Mouse (Mus musculus) liver, adult 2 months (tissue): Measurements from ENCODE around the gene 4933428G20Rik.

Experiments
- CTCF ChIP-seq: fragments of 200-500 bp; IDR thresholded peaks from 2 replicates; pipeline ENCODE4 v1.5.1; 2011; ENCODE audit warnings: low read depth, low read length, control low read depth
- POLR2A ChIP-seq: fragments of 200-500 bp; IDR thresholded peaks from 2 replicates; pipeline ENCODE4 v1.6.1; 2011; ENCODE audit warnings: low read length, control low read depth; ENCODE audit not compliant: insufficient read depth; ENCODE audit errors: extremely low read depth

DNA sequence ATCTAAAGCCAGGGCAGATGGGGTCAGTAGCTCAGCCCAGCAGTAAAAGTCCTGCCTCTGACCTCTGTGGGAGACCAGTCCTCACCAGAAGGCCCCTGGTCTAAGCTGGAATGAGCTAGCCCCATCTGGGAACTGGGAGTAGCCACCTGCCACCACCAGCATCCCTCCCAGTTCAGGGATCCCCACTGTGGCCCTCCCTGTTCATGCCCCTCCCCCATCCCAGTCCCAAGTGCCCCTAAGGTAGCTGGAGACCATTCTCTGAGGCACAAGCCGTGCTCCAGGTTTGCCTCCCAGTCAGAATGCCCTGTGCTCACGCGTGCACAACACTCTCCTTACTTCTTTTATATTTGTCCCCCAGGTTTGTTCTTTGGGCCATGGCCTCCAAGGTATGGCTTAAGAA is 12.9 kb upstream of the 4933428G20Rik start:
- TF ChIP-seq POLR2A = no peak
- TF ChIP-seq CTCF = no peak
